Mouse (Mus musculus) ovary, postnatal 10 days (tissue): ENCODE data around the gene Fyco1.
"Not testable (repeated sequence)": the region's sequence is repeated elsewhere in the genome, so short reads cannot be mapped to it uniquely, and the experiment has no call there.

Experiments used
- DNase-seq: peaks from one replicate; pipeline ENCODE4 v3.0.0; 2022; ENCODE audit warnings: low spot score

The Fyco1 gene

GRCm38 (mm10) chr9:123814821-123815220 is 36.9 kb downstream of the Fyco1 start:
- DNase-seq, result no peak

- DNase-seq, result no peak
Observed at GRCm38 (mm10) chr9:123814326-123814725, 37.4 kb downstream of the Fyco1 start.

GRCm38 (mm10) chr9:123811831-123812230 is 39.9 kb downstream of the Fyco1 start:
- no peak for DNase-seq

- no peak for DNase-seq
Observed at GRCm38 (mm10) chr9:123808583-123808982, 43.1 kb downstream of the Fyco1 start.

- no peak for DNase-seq
Observed at GRCm38 (mm10) chr9:123806267-123806666, 45.4 kb downstream of the Fyco1 start, which contains the start of gene Cxcr6. TSS of gene Cxcr6 (plus strand) at chr9:123806475.

GRCm38 (mm10) chr9:123805241-123805640 is 46.5 kb downstream of the Fyco1 start:
- DNase-seq, result no peak

GRCm38 (mm10) chr9:123802896-123803295 is 48.8 kb downstream of the Fyco1 start:
- no peak for DNase-seq

- no peak for DNase-seq
Observed at GRCm38 (mm10) chr9:123802421-123802820, 49.3 kb downstream of the Fyco1 start.

- DNase-seq, result no peak
Observed at GRCm38 (mm10) chr9:123801527-123801926, 50.2 kb downstream of the Fyco1 start.

GRCm38 (mm10) chr9:123796174-123796573 is 55.5 kb downstream of the Fyco1 start:
- no peak for DNase-seq

- no peak for DNase-seq
Observed at GRCm38 (mm10) chr9:123788855-123789529, 62.7 kb downstream of the Fyco1 start.

GRCm38 (mm10) chr9:123773299-123773698 is 78.4 kb downstream of the Fyco1 start:
- DNase-seq, result not testable (repeated sequence)

- no peak for DNase-seq
Observed at GRCm38 (mm10) chr9:123769532-123769931, 82.2 kb downstream of the Fyco1 start.

GRCm38 (mm10) chr9:123768443-123768842 is 83.3 kb downstream of the Fyco1 start:
- no peak for DNase-seq

GRCm38 (mm10) chr9:123766996-123767395 is 84.7 kb downstream of the Fyco1 start:
- no peak for DNase-seq

- no peak for DNase-seq
Observed at GRCm38 (mm10) chr9:123763771-123764170, 87.9 kb downstream of the Fyco1 start.

- no peak for DNase-seq
Observed at GRCm38 (mm10) chr9:123762886-123763285, 88.8 kb downstream of the Fyco1 start.

GRCm38 (mm10) chr9:123760806-123761205 is 90.9 kb downstream of the Fyco1 start:
- no peak for DNase-seq

GRCm38 (mm10) chr9:123758645-123759044 is 93.1 kb downstream of the Fyco1 start:
- no peak for DNase-seq

- DNase-seq, result no peak
Observed at GRCm38 (mm10) chr9:123758156-123758555, 93.5 kb downstream of the Fyco1 start.

- DNase-seq, result no peak
Observed at GRCm38 (mm10) chr9:123757326-123757725, 94.4 kb downstream of the Fyco1 start.

- DNase-seq, result no peak
Observed at GRCm38 (mm10) chr9:123756752-123757151, 94.9 kb downstream of the Fyco1 start.

GRCm38 (mm10) chr9:123754333-123754732 is 97.4 kb downstream of the Fyco1 start:
- DNase-seq, result no peak

- not testable (repeated sequence) for DNase-seq
Observed at GRCm38 (mm10) chr9:123749687-123750086, 102.0 kb downstream of the Fyco1 start.
